Mouse (Mus musculus) heart, embryonic 15.5 days (tissue): ENCODE measurements at regions not wholly inside any gene's neighbourhood (a gene's known extent, or its start where the extent isn't known, plus 50 kb on each side); places are given as distances from the start of the nearest gene placed in this dataset.

Experiments used
- ATAC-seq: fragments of 200-750 bp; cut with Nextera tagmentation; replicated peaks from 2 replicates; pipeline ENCODE4 v1.8.0; 2017; ENCODE audit warnings: low read depth, moderate TSS enrichment; ENCODE audit not compliant: insufficient number of reproducible peaks, insufficient read depth, low FRiP score
- H3K27ac ChIP-seq: fragments of 300-500 bp; sonication (generic); 2 replicates; pipeline ENCODE4 v1.5.1; 2015; ENCODE audit warnings: mild to moderate bottlenecking, inconsistent platforms
- H3K27me3 ChIP-seq: fragments of 300-500 bp; sonication (generic); 2 replicates; pipeline ENCODE4 v1.6.1; 2015; ENCODE audit warnings: inconsistent platforms
- H3K36me3 ChIP-seq: fragments of 300-500 bp; sonication (generic); 2 replicates; pipeline ENCODE4 v1.6.1; 2015; ENCODE audit warnings: mild to moderate bottlenecking, inconsistent platforms
- H3K4me1 ChIP-seq: fragments of 300-500 bp; sonication (generic); replicated peaks from 2 replicates; pipeline ENCODE4 v1.6.1; 2015; ENCODE audit warnings: inconsistent platforms
- H3K4me2 ChIP-seq: fragments of 300-500 bp; sonication (generic); 2 replicates; pipeline ENCODE4 v1.6.1; 2015; ENCODE audit warnings: inconsistent platforms, mild to moderate bottlenecking, moderate library complexity
- H3K4me3 ChIP-seq: fragments of 300-500 bp; sonication (generic); 2 replicates; pipeline ENCODE4 v1.5.1; 2015; ENCODE audit warnings: mild to moderate bottlenecking, inconsistent platforms
- H3K9ac ChIP-seq: fragments of 300-500 bp; sonication (generic); 2 replicates; pipeline ENCODE4 v1.6.1; 2015; ENCODE audit warnings: mild to moderate bottlenecking, inconsistent platforms
- H3K9me3 ChIP-seq: fragments of 300-500 bp; sonication (generic); replicated peaks from 2 replicates; pipeline ENCODE4 v1.6.1; 2016; ENCODE audit warnings: inconsistent platforms
- WGBS: fragments of 180-500 bp; shearing (Covaris S2); methylation state at CpG from one replicate; pipeline ENCODE4 v1.1.7; 2015; ENCODE audit warnings: mixed read lengths; 5-methylcytosine and 5-hydroxymethylcytosine counted together

DNA sequence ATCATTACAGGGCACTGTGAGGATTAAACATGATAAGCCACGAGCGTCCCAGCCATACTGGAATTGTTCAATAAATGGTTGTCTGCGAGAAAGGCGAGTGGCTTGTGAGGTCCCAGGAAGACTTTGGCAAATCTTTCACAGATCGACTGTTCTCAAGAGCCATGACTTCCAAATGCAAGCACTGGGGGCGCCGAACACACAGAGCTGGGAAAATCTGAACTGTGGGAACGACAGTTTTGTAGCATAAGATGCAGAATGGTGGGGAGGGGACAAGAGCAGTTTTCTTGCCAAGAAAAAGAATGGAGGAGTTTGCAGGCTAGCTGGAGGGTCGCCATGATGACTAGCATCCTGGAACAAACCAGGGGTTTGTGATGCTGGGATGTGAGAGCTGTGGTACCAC is 300.8 kb downstream of the Bcor start:
- 60% methylated on average over 9 of the region's 9 CpGs for WGBS
- Histone ChIP-seq H3K4me3 (no peak overlapping the region), H3K27ac (no peak overlapping the region), H3K9me3 (no peaks in the 10 kb centered on the region), H3K36me3 (no peaks in the 10 kb centered on the region), H3K4me2 (no peak overlapping the region), H3K4me1 (peaks cover 10% of the 10 kb centered on the region), H3K9ac (no peak overlapping the region), H3K27me3 (peaks cover 18% of the 10 kb centered on the region)
- no peak for ATAC-seq

DNA sequence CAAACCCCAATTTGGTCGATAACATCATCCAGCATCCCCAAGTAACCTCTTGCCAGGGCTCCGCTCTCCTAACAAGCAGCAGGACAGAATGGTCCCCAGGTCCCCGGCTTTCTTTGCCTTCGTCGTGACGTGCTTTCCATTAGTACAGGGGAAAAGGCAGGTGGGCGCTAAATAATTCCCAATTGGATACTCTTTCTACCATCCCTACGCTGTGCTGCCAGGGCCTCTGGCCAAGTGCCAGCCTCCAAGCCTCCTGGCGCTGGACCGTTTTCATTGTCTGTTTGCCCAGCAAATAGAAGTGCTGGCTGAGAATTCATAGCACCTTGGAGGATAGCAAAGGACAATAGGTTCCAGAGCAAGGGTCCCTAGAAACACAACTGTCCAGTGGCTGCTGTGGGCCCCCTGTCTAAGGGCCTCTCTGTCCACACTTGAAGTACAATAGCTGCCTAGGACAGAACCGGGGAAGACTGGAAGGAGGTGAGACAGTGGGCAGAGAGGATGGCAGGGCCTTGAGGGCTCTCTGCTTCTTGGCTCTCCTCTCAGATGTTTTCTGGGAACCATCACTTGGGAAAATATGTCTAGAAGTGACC is 298.9 kb downstream of the Bcor start:
- H3K36me3 ChIP-seq = no peaks in the 10 kb centered on the region
- no peak for ATAC-seq
- no peak overlapping the region for H3K27ac ChIP-seq
- H3K4me1 ChIP-seq = peaks cover 10% of the 10 kb centered on the region
- H3K27me3 ChIP-seq = peaks cover 26% of the 10 kb centered on the region
- no peaks in the 10 kb centered on the region for H3K9me3 ChIP-seq
- WGBS = 53% methylated on average over 11 of the region's 11 CpGs
- no peak overlapping the region for H3K9ac ChIP-seq
- no peak overlapping the region for H3K4me2 ChIP-seq
- no peak overlapping the region for H3K4me3 ChIP-seq

DNA sequence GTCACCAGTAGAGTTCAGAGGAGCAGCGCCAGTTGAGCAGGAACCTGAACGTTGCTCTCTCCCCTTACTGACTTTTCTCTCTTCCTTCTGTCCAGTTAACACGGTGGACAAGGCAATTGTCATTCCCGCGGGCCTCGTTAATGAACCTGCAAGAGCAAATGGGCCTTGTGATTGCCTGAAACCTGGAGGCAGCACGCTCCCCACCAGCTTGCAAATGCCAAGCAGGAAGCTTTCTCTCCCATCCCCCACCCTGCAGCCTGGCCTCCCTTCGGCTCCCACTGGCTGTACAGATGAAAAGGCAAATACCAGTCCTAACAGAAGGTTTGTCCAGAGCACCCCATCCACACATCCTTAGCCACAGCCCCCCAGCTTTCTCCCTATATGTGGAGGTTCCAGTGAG is 298.3 kb downstream of the Bcor start:
- H3K27me3 ChIP-seq = peaks cover 26% of the 10 kb centered on the region
- no peaks in the 10 kb centered on the region for H3K9me3 ChIP-seq
- H3K4me1 ChIP-seq = peaks cover 10% of the 10 kb centered on the region
- WGBS = 27% methylated on average over 8 of the region's 8 CpGs
- H3K4me2 ChIP-seq = no peak overlapping the region
- ATAC-seq = no peak
- no peak overlapping the region for H3K27ac ChIP-seq
- no peak overlapping the region for H3K9ac ChIP-seq
- H3K4me3 ChIP-seq = no peak overlapping the region
- H3K36me3 ChIP-seq = no peaks in the 10 kb centered on the region

DNA sequence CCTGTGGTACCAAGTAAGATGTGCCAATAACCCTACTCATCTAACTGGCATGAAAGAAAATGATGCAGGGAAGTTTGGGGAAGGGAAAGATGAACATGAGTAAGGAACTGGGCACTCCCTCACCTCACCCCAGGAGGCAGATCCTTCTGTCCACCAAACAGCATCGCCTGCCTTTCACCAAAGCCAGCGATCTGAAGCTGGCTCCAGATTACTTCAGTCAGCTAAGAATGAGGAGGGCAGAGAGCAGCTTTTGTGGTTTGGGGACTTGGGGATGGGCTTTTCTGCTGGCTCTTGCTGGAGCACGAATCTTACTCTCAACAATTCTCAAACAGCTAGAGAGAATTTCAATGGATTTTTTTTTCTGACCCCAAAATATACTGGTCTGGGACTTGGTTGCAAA is 297.0 kb downstream of the Bcor start:
- Histone ChIP-seq H3K4me1 (peaks cover 10% of the 10 kb centered on the region), H3K27me3 (peaks cover 18% of the 10 kb centered on the region), H3K4me3 (no peak overlapping the region), H3K36me3 (no peaks in the 10 kb centered on the region), H3K4me2 (no peak overlapping the region), H3K27ac (no peak overlapping the region), H3K9me3 (no peaks in the 10 kb centered on the region), H3K9ac (no peak overlapping the region)
- no peak for ATAC-seq
- 40% methylated on average over 3 of the region's 3 CpGs for WGBS

DNA sequence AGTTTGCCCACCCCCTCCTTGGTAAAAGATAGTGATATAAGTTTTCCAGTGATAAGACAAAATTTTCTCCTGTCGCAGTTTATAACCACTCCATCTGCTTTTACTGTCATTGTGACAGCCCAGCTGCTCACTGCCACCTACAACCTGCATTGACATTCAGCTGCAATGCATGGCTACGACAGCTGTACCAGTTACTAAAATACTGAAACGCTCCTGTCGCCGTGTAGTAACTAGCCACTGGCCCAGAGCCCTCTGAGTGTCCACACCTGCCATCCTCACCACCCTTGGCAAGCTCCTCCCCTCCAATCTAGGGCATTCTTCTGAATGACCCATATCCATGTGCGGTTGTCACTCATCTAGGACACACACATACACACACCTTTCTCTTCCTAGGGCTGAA is 286.2 kb downstream of the Bcor start:
- WGBS = 61% methylated on average over 6 of the region's 6 CpGs
- no peak for ATAC-seq
- Histone ChIP-seq H3K4me2 (no peak overlapping the region), H3K36me3 (no peaks in the 10 kb centered on the region), H3K9me3 (no peaks in the 10 kb centered on the region), H3K9ac (no peak overlapping the region), H3K27me3 (no peaks in the 10 kb centered on the region), H3K27ac (no peak overlapping the region), H3K4me3 (no peak overlapping the region), H3K4me1 (no peaks in the 10 kb centered on the region)

DNA sequence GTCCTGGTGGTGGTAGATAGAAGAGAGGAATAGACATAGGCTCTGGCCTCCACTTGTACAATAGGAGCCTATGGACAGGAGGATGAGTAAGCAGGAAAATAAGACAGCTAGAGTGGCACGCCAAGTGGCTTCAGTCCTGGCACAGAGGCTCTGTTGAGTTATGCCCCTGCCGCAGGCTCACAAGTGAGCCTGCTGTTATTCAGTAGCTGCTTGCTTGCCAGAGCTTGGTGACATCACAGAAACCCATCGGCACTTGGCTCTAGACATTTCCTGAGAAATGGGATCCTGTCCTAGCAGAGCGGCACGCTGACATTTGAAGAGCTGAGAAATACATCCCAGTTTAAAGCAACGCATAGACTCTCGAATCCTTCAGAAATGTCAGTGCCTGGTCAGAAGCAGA is 283.5 kb downstream of the Bcor start:
- Histone ChIP-seq H3K4me2 (no peak overlapping the region), H3K9ac (no peak overlapping the region), H3K27ac (no peak overlapping the region), H3K4me3 (no peak overlapping the region), H3K36me3 (no peaks in the 10 kb centered on the region), H3K9me3 (no peaks in the 10 kb centered on the region), H3K27me3 (no peaks in the 10 kb centered on the region; the same call in 1 of the 2 replicates), H3K4me1 (no peaks in the 10 kb centered on the region)
- no peak for ATAC-seq
- 68% methylated on average over 7 of the region's 7 CpGs for WGBS

DNA sequence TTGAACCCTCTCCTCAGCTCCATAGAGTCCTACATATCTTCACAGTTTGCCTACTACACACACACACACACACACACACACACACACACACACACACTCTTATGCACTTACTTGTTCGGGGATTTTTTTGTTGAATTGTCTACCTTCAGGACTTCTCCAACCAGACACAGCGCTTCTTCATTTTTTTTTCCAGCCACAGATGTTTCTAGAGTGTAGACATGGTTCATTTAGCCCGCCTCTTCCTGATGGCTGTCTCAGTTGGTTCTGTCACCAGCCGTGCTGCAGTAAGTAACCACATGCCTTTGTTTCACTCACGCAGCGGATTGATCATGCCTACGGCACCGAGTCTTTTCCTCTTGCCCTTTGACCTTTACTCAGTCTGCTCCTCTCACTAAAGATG is 282.1 kb downstream of the Bcor start:
- H3K4me1 ChIP-seq = no peaks in the 10 kb centered on the region
- no peak overlapping the region for H3K4me3 ChIP-seq
- WGBS = 77% methylated on average over 8 of the region's 8 CpGs
- no peak overlapping the region for H3K4me2 ChIP-seq
- H3K27me3 ChIP-seq = peaks cover 9% of the 10 kb centered on the region; the same call in 1 of the 2 replicates
- no peaks in the 10 kb centered on the region for H3K36me3 ChIP-seq
- H3K9ac ChIP-seq = no peak overlapping the region
- H3K9me3 ChIP-seq = no peaks in the 10 kb centered on the region
- no peak overlapping the region for H3K27ac ChIP-seq
- no peak for ATAC-seq

DNA sequence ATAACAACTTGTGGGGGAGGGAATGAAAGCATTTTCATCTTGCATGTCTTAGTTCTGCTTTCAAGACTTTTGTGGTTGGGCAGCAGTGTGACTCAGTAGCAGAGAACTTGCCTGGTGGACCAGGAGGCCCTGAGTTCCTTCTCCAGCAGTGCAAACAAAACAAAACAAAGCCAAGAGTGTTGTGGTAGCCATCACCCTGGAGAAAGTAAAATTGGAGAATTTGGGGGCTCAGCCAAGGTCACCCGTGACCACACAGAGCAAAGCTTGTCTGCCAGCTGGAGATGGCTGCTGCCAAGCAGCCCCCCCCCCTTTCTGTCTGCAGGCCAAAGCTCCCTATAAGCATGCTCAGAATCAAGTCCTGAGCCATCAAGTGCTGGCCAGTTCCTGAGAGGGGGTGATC is 279.2 kb downstream of the Bcor start:
- H3K4me3 ChIP-seq = no peak overlapping the region
- H3K9ac ChIP-seq = no peak overlapping the region
- no peak overlapping the region for H3K27ac ChIP-seq
- no peak overlapping the region for H3K4me2 ChIP-seq
- no peak for ATAC-seq
- H3K36me3 ChIP-seq = no peaks in the 10 kb centered on the region
- H3K9me3 ChIP-seq = no peaks in the 10 kb centered on the region
- 86% methylated on average over 1 of the region's 1 CpGs for WGBS
- H3K4me1 ChIP-seq = no peaks in the 10 kb centered on the region
- H3K27me3 ChIP-seq = peaks cover 20% of the 10 kb centered on the region; the same call in 1 of the 2 replicates

DNA sequence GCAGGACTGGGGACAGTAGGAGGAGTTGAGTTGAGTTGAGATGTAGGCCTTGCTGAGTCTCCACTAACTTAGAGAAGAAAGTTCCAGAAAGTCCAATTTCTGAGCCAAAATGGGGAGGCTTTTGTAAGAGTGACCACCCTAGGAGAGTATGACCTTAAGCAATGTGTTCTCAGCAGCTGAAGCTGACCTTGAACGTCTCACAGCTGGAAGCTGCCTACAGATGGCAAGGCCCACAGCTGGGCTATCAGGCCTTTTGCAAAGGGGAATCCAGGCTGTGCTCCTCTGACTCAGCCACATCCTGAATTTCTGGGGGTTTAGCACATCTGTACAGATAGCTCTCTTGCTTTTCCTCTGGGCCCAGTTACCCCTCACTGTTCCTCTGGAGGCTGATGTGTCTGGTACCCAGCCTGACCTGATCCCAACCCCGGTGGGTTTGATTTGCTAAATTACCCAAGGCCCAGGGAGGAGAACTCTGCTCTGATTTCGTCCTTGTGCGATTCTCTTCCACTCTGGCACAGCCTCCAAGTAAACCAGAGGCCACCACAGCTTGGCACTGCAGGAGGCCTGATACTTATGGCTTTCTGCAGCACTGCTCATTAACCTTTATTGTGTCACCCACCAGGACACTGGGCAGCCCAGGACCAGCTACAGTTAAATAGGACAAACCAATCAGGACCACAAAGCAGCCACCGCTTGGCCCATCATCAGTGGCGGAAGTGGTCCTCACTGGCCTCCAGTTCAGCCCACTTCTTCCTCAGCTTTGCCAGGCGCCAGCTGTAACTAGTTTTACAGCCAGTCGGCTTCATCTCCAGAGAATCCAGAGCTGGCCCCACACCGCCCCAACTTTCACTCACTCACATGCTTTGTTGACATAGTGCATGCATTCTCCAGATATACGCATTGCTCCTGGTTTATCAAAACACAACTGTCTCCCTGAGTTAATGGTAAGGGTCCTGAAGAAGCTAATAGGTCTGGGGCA is 276.1 kb downstream of the Bcor start:
- 66% methylated on average over 10 of the region's 10 CpGs for WGBS
- H3K4me2 ChIP-seq = no peak overlapping the region
- H3K4me1 ChIP-seq = no peaks in the 10 kb centered on the region
- no peak overlapping the region for H3K27ac ChIP-seq
- H3K27me3 ChIP-seq = peaks cover 20% of the 10 kb centered on the region; the same call in 1 of the 2 replicates
- no peak overlapping the region for H3K4me3 ChIP-seq
- no peak overlapping the region for H3K9ac ChIP-seq
- H3K9me3 ChIP-seq = no peaks in the 10 kb centered on the region
- no peak for ATAC-seq
- no peaks in the 10 kb centered on the region for H3K36me3 ChIP-seq

DNA sequence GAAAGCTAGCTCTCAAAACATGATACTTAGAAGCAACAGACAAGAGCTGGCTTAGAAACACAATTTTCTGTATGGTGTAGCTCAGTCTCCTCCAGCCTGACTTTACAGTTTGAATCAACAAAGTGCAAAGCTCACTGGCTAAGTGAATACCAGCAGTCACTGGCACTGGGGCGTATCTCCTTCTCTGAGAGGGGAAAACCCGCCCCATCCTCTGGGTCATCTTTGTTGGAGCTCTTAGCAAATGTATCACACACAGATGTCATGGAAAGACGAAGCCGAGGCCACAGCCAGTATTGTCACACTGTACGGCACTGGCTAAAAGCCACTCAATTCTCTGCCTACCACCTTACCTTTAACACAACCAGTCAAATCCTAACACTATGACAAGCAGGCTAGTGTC is 267.8 kb downstream of the Bcor start:
- WGBS = 80% methylated on average over 5 of the region's 5 CpGs

DNA sequence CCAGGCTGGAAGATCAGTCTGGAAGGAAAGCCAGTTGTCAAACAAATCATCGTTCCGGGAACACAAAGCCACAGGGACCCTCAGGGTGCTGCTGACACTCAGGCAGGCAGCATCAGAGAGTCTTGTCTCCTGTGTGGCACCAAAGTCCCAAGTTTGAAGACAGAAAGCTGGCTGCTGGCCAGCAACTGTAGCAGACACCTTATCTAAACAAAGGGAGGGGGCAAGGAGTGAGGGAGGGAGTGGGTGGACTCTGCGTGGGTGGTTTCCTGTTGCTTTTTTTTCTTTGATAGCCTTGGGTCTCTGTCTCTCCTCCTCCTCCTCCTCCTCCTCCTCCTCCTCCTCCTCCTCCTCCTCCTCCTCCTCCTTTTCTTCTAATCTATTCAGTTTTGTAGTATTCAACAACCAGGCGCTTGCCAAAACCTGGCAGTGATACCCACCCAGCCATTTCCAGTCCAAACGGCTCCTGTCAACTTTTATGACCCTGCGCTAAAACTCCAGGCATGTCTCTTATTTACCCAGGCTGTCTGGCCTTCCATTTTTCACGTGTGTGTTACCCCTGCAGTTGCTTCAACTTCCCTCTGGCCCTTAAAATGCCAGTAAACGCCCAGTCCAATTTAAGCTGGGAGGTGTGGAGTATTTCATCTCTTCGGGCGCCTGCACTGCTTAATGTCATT is 266.4 kb downstream of the Bcor start:
- peak overlapping the region; percentile 51; the same call in 1 of the 2 replicates for H3K27ac ChIP-seq
- no peak overlapping the region for H3K9ac ChIP-seq

More for the DNA sequence above, 267.8 kb downstream of the Bcor start:
- no peak overlapping the region for H3K4me2 ChIP-seq
- H3K9ac ChIP-seq = no peak overlapping the region
- peaks cover 15% of the 10 kb centered on the region for H3K4me1 ChIP-seq
- H3K36me3 ChIP-seq = no peaks in the 10 kb centered on the region
- H3K27ac ChIP-seq = no peak overlapping the region
- no peak overlapping the region for H3K4me3 ChIP-seq
- no peak for ATAC-seq
- peaks cover 10% of the 10 kb centered on the region; the same call in 1 of the 2 replicates for H3K27me3 ChIP-seq
- no peaks in the 10 kb centered on the region for H3K9me3 ChIP-seq

More for the DNA sequence above, 266.4 kb downstream of the Bcor start:
- Histone ChIP-seq H3K36me3 (no peaks in the 10 kb centered on the region), H3K9me3 (no peaks in the 10 kb centered on the region), H3K4me2 (no peak overlapping the region), H3K4me1 (peaks cover 15% of the 10 kb centered on the region), H3K4me3 (no peak overlapping the region), H3K27me3 (peaks cover 14% of the 10 kb centered on the region; the same call in 1 of the 2 replicates)
- ATAC-seq = no peak
- WGBS = 25% methylated on average over 10 of the region's 10 CpGs
